Mouse (Mus musculus) liver, adult 2 months (tissue): ENCODE results near the gene Adk.

ENCODE experiments used
- CTCF ChIP-seq: fragments of 200-500 bp; IDR thresholded peaks from 2 replicates; pipeline ENCODE4 v1.5.1; 2011; ENCODE audit warnings: low read depth, low read length, control low read depth
- POLR2A ChIP-seq: fragments of 200-500 bp; IDR thresholded peaks from 2 replicates; pipeline ENCODE4 v1.6.1; 2011; ENCODE audit warnings: low read length, control low read depth; ENCODE audit not compliant: insufficient read depth; ENCODE audit errors: extremely low read depth

DNA sequence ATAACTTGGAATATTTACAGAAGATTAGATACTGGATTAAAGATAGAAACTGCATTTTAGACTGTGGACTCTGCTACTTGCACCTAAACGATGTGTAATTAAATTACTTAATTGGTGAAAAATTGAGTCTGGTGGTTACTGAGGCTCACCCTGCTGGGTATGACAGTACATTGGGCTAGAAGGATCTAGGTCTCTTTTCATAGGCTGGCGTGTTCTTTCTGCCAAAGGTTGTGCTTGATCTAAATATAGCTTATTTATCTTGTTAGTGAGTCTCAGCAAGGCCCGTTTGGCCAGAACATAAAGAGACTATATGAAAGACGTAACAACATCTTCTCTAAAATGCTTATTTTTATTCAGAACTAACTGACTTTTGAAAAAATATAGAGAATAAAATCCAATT lies 65.7 kb downstream of the Adk start:
- no peak for TF ChIP-seq CTCF
- no peak for TF ChIP-seq POLR2A
